Mouse (Mus musculus) embryo, embryonic 10.5 days (tissue): ENCODE results near the gene BC049352.

Source experiments
- DNase-seq: peaks from one replicate; pipeline ENCODE4 v3.0.0-alpha.2; 2015; ENCODE audit warnings: low spot score

Gene BC049352

GRCm38 (mm10) chr9:45181770-45182169, at the start of gene BC049352:
BC049352 (plus strand) TSS chr9:45182007.
- DNase-seq, result no peak

- DNase-seq, result peak; percentile 68
Measured at GRCm38 (mm10) chr9:45133484-45134310, 48.1 kb upstream of the BC049352 start.

- peak; percentile 77 for DNase-seq
Measured at GRCm38 (mm10) chr9:45136442-45137169, 45.2 kb upstream of the BC049352 start.

- peak; percentile 69 for DNase-seq
Measured at GRCm38 (mm10) chr9:45138191-45139032, 43.4 kb upstream of the BC049352 start, which contains the start of gene Scn4b. Scn4b (plus strand) TSS chr9:45138395.

GRCm38 (mm10) chr9:45139082-45139481, 42.7 kb upstream of the BC049352 start:
- no peak for DNase-seq

- no peak for DNase-seq
Measured at GRCm38 (mm10) chr9:45140945-45141344, 40.9 kb upstream of the BC049352 start.

GRCm38 (mm10) chr9:45142686-45143085, 39.1 kb upstream of the BC049352 start:
- no peak for DNase-seq

GRCm38 (mm10) chr9:45145533-45146266, 36.1 kb upstream of the BC049352 start:
- DNase-seq, result peak; percentile 22

GRCm38 (mm10) chr9:45146267-45146597, 35.6 kb upstream of the BC049352 start:
- peak; percentile 83 for DNase-seq

GRCm38 (mm10) chr9:45150933-45151332, 30.9 kb upstream of the BC049352 start:
- DNase-seq, result no peak

GRCm38 (mm10) chr9:45153361-45153760, 28.4 kb upstream of the BC049352 start:
- no peak for DNase-seq

GRCm38 (mm10) chr9:45167903-45168302, 13.9 kb upstream of the BC049352 start:
- DNase-seq, result no peak

GRCm38 (mm10) chr9:45170150-45170549, 11.7 kb upstream of the BC049352 start:
- no peak for DNase-seq

GRCm38 (mm10) chr9:45171073-45171610, 10.7 kb upstream of the BC049352 start:
- DNase-seq, result no peak

GRCm38 (mm10) chr9:45173475-45173874, 8.3 kb upstream of the BC049352 start:
- DNase-seq, result no peak

- no peak for DNase-seq
Measured at GRCm38 (mm10) chr9:45179282-45179681, 2.5 kb upstream of the BC049352 start.

- DNase-seq, result no peak
Measured at GRCm38 (mm10) chr9:45182521-45182920, 714 bp downstream of the BC049352 start.

GRCm38 (mm10) chr9:45183266-45183665, 1.5 kb downstream of the BC049352 start:
- no peak for DNase-seq

GRCm38 (mm10) chr9:45185250-45185649, 3.4 kb downstream of the BC049352 start:
- no peak for DNase-seq

- DNase-seq, result no peak
Measured at GRCm38 (mm10) chr9:45188570-45189563, 7.1 kb downstream of the BC049352 start.
